23 mouse cellular contexts compared by ENCODE assay signal in the genomic region with DNA sequence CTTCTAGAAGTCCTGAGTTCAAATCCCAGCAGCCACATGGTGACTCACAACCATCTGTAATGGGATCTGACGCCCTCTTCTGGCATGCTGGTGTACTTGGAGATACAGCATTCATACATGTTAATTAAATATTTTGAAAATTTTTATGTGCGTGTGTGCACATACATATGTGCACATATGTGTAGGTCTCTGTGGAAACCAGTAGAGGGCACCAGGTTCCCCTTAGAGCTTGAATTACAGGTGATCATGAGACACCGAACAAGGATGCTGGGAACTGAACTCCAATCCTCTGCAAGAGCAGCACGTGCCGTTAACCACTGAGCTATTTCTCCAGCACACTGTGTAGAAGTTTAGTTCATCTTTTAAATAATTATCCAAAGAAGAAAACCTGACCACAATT. TPM values are rescaled to one million over a fixed set of nuclear protein-coding genes. Genes with fewer than 3 reads are reported as not detected.
DNase-seq lines count a peak whose midpoint lies in the region; ATAC-seq and TF ChIP-seq lines count a peak whose summit lies in the region.
"Had no signal": no experiment of that assay in that cellular context is flagged by ENCODE, and none has a peak within 500 bp of the region (broad histone marks: within the 10 kb centered on the region; RNA-seq: fewer than 3 reads in every experiment).

No protein-coding gene starts in this region.

- no peak overlapping the region for H3K27ac ChIP-seq in heart, adult 2 months
- no peak overlapping the region for H3K27ac ChIP-seq in heart, embryonic 10.5 days
- H3K27ac ChIP-seq in liver, postnatal 0 days (ENCODE audit: low read depth): no peak overlapping the region
- H3K27ac ChIP-seq in liver, embryonic 12.5 days: no peak overlapping the region
- H3K27ac ChIP-seq: embryonic facial prominence, embryonic 15.5 days; heart, embryonic 15.5 days; hindbrain, embryonic 14.5 days had no signal

- 88% methylated on average over 5 of the region's 5 CpGs for WGBS in heart, adult 2 months
- 87% methylated on average over 5 of the region's 5 CpGs for WGBS in heart, embryonic 10.5 days
- WGBS in liver, postnatal 0 days (ENCODE audit: insufficient replicate concordance): 87% methylated on average over 5 of the region's 5 CpGs
- 79% methylated on average over 5 of the region's 5 CpGs for WGBS in liver, embryonic 12.5 days (ENCODE audit: insufficient replicate concordance)

- no peak for TF ChIP-seq POLR2A in heart, adult 2 months (IDR thresholded peaks at IDR 0.05; ENCODE audit: insufficient read depth, low read depth, low read length)

- H3K36me3 ChIP-seq in heart, adult 2 months (ENCODE audit: control insufficient read depth, insufficient read depth, low read length): no peaks in the 10 kb centered on the region
- H3K36me3 ChIP-seq in heart, embryonic 10.5 days: no peaks in the 10 kb centered on the region
- H3K36me3 ChIP-seq in liver, postnatal 0 days (replicated peaks; ENCODE audit: insufficient read depth, low read length): no peaks in the 10 kb centered on the region
- no peaks in the 10 kb centered on the region for H3K36me3 ChIP-seq in liver, embryonic 12.5 days
- H3K36me3 ChIP-seq: embryonic facial prominence, embryonic 15.5 days; G1E; heart, embryonic 15.5 days had no signal

- H3K9me3 ChIP-seq in heart, embryonic 10.5 days: no peaks in the 10 kb centered on the region
- H3K9me3 ChIP-seq in liver, postnatal 0 days (ENCODE audit: low read length): no peaks in the 10 kb centered on the region
- H3K9me3 ChIP-seq in liver, embryonic 12.5 days (replicated peaks): no peaks in the 10 kb centered on the region
- H3K9me3 ChIP-seq: embryonic facial prominence, embryonic 15.5 days; G1E; heart, embryonic 15.5 days had no signal

- no peak overlapping the region for H3K9ac ChIP-seq in heart, adult 2 months (ENCODE audit: low read depth, low read length)
- no peak overlapping the region for H3K9ac ChIP-seq in liver, postnatal 0 days (replicated peaks)
- H3K9ac ChIP-seq in liver, embryonic 12.5 days: no peak overlapping the region
- H3K9ac ChIP-seq: embryonic facial prominence, embryonic 15.5 days; heart, embryonic 15.5 days; hindbrain, embryonic 14.5 days had no signal

- intact Hi-C loops in heart, adult 2 months (cut with DNase I): no loop called here

- H3K79me2 ChIP-seq in heart, adult 2 months (replicated peaks; ENCODE audit: control insufficient read depth, insufficient read depth, low read length): no peaks in the 10 kb centered on the region

- no peaks in the 10 kb centered on the region for H3K4me1 ChIP-seq in heart, adult 2 months (ENCODE audit: control insufficient read depth, insufficient read depth, low read length)
- peaks cover 5% of the 10 kb centered on the region; the same call in 1 of the 2 replicates for H3K4me1 ChIP-seq in heart, embryonic 10.5 days
- no peaks in the 10 kb centered on the region for H3K4me1 ChIP-seq in liver, postnatal 0 days (ENCODE audit: insufficient read depth)
- H3K4me1 ChIP-seq in liver, embryonic 12.5 days: no peaks in the 10 kb centered on the region
- H3K4me1 ChIP-seq: embryonic facial prominence, embryonic 15.5 days had no signal

- no peak for ATAC-seq in liver, postnatal 0 days
- ATAC-seq in liver, embryonic 12.5 days: no peak
- ATAC-seq: forebrain, embryonic 16.5 days; intestine, postnatal 0 days had no signal

- DNase-seq in heart, adult 2 months: no peak
- no peak for DNase-seq in heart, embryonic 10.5 days (ENCODE audit: low spot score)
- no peak for DNase-seq in liver, postnatal 0 days
- peak; percentile 72 for DNase-seq in R1 (ENCODE audit: low read depth, low spot score)
- no peak for DNase-seq in spleen, adult 18-20 months
- DNase-seq in urinary bladder, adult 2 months (ENCODE audit: low spot score): no peak
- DNase-seq: adrenal gland, adult 8-10 months; adrenal gland, postnatal 36 days; cerebellum, adult 2 months; cerebellum, postnatal 10 days; gastrocnemius, postnatal 36 days; heart, adult 11 months; heart, postnatal 14 days had no signal

- TF ChIP-seq CTCF in heart, adult 2 months (IDR thresholded peaks at IDR 0.05): peak; percentile 34
- peak; percentile 38; the same call in 1 of the 2 replicates for TF ChIP-seq CTCF in liver, postnatal 0 days (IDR thresholded peaks at IDR 0.05; ENCODE audit: low read depth)

- no peak for TF ChIP-seq EP300 in heart, adult 2 months (IDR thresholded peaks at IDR 0.05; ENCODE audit: insufficient read depth, low read depth, low read length)
- TF ChIP-seq EP300 in liver, postnatal 0 days (IDR thresholded peaks at IDR 0.05; ENCODE audit: low read depth): no peak

- H3K4me3 ChIP-seq in heart, adult 2 months: no peak overlapping the region
- no peak overlapping the region for H3K4me3 ChIP-seq in heart, embryonic 10.5 days
- H3K4me3 ChIP-seq in liver, postnatal 0 days (ENCODE audit: low read depth, low read length): no peak overlapping the region
- H3K4me3 ChIP-seq in liver, embryonic 12.5 days: no peak overlapping the region
- H3K4me3 ChIP-seq: embryonic facial prominence, embryonic 15.5 days; erythroblast, embryonic 14.5 days; heart, embryonic 15.5 days had no signal

- H3K27me3 ChIP-seq in heart, adult 2 months (ENCODE audit: control insufficient read depth, insufficient read depth, low read length): no peaks in the 10 kb centered on the region
- H3K27me3 ChIP-seq in heart, embryonic 10.5 days (ENCODE audit: insufficient read depth, poor library complexity, severe bottlenecking): no peaks in the 10 kb centered on the region
- H3K27me3 ChIP-seq in liver, postnatal 0 days (ENCODE audit: insufficient read depth, low read length): no peaks in the 10 kb centered on the region
- H3K27me3 ChIP-seq in liver, embryonic 12.5 days (replicated peaks): no peaks in the 10 kb centered on the region
- H3K27me3 ChIP-seq: CH12.LX; embryonic facial prominence, embryonic 15.5 days; heart, embryonic 15.5 days had no signal

- no peak overlapping the region for H3K4me2 ChIP-seq in liver, postnatal 0 days (ENCODE audit: low read depth, low read length)
- H3K4me2 ChIP-seq in liver, embryonic 12.5 days: no peak overlapping the region
- H3K4me2 ChIP-seq: embryonic facial prominence, embryonic 15.5 days; heart, embryonic 11.5 days; heart, embryonic 15.5 days; hindbrain, embryonic 14.5 days had no signal

RNA-seq across cellular contexts. Expression of a gene that starts 10.1 kb away (rescaled TPM):
- total RNA-seq in heart, adult 2 months (2021): 10 to 100 TPM; 32.7 to 38.3 TPM
- 9.7 and 17.4 TPM in 2 replicates for polyA plus RNA-seq in heart, adult 2 months (2012; rRNA removed)
- polyA plus RNA-seq in heart, embryonic 10.5 days (2016; fragmentation: Nextera tagmentation; extraction: Ambion mirVana): 8.3 and 11.6 TPM in 2 replicates
- polyA plus RNA-seq in liver, postnatal 0 days (2015; fragmentation: Nextera tagmentation; extraction: Ambion mirVana): 4.4 TPM in 2 replicates
- 6.6 and 7.0 TPM in 2 replicates for polyA plus RNA-seq in liver, embryonic 12.5 days (2016; fragmentation: Nextera tagmentation; extraction: Ambion mirVana)
- 52.6 and 56.8 TPM in 2 replicates for polyA plus RNA-seq in urinary bladder, adult 2 months (2012; rRNA removed)
